Mouse (Mus musculus) MEL (cell line): ENCODE results near the gene Chst3.

Experiments
- CTCF ChIP-seq, 3 experiments: IDR thresholded peaks in 2 of 3; conservative IDR thresholded peaks in 1 of 3; 2 replicates each; pipeline ENCODE4 v1.5.1; 2011 to 2012; ENCODE audit warnings: low read length in 3 of 3, low read depth in 2 of 3, mild to moderate bottlenecking in 2 of 3, improper control_type of control experiment in 1 of 3, inconsistent platforms in 1 of 3, mixed read lengths in 1 of 3, moderate library complexity in 1 of 3; ENCODE audit not compliant: control insufficient read depth in 1 of 3, insufficient read depth in 1 of 3, poor library complexity in 1 of 3, severe bottlenecking in 1 of 3
- ELF1 ChIP-seq: IDR thresholded peaks from 2 replicates; pipeline ENCODE4 v1.6.1; 2014; ENCODE audit warnings: low read depth, mild to moderate bottlenecking, inconsistent platforms, low read length, improper control_type of control experiment, moderate library complexity
- TAL1 ChIP-seq: IDR thresholded peaks from 2 replicates; pipeline ENCODE4 v1.6.1; 2012; ENCODE audit warnings: mild to moderate bottlenecking, inconsistent platforms, low read length, moderate library complexity, mixed read lengths

DNA sequence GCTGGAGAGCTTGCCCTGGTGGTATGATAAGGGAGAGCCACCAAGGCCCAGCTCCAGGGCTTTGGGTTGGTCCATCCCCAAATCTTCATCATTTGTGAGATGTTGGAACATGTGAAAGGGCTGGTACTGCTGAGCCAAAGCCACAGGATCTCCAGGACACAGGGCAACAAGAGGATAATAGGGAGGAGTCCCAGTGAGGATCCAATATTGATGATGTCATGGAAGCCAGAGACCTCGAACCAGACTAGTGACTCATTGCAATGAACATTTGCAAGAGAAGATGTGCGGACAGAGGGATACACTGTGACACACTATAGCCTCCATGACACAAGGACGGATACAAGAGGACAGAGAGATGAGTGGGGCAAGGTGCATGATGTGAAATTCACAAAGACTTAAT, 60.9 kb downstream of the Chst3 start:
- TF ChIP-seq CTCF (IDR thresholded peaks at IDR 0.05 in 2 of 3, conservative IDR thresholded peaks at IDR 0.05 in 1 of 3; ENCODE audit: control insufficient read depth in 1 of 3, insufficient read depth in 1 of 3, low read depth in 2 of 3, low read length in 3 of 3, poor library complexity in 1 of 3, severe bottlenecking in 1 of 3) (no peak), TAL1 (no peak), ELF1 (no peak)
